Mouse (Mus musculus): ENCODE results near the gene Gas1. TPM values are rescaled to one million over a fixed set of nuclear protein-coding genes. Genes with fewer than 3 reads are reported as not detected.

The Gas1 gene
- total RNA-seq, 2 experiments from 2014 or later: 8.0 to 8.3 TPM

DNA sequence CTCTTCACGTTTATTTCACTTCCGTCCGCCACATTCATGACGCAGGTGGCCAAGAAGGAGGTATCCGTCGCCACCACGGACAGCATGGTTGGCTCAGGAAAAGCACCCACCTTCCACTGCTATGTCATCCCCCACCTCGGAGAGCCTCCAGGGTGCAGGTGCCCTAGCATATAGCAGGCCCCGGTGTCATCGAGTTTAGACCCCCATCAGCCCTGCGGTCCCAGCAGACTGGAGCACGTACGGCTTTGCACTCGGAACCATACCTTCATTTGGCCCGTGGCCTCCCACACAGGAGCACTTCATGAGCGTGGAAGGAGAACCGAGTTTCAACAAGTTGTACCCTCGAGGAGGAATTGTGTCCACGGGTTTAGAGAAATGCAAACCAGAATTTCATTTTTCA is 50.8 kb downstream of the Gas1 start:
- no peak for DNase-seq (ENCODE audit: low spot score in 2 of 2)

DNA sequence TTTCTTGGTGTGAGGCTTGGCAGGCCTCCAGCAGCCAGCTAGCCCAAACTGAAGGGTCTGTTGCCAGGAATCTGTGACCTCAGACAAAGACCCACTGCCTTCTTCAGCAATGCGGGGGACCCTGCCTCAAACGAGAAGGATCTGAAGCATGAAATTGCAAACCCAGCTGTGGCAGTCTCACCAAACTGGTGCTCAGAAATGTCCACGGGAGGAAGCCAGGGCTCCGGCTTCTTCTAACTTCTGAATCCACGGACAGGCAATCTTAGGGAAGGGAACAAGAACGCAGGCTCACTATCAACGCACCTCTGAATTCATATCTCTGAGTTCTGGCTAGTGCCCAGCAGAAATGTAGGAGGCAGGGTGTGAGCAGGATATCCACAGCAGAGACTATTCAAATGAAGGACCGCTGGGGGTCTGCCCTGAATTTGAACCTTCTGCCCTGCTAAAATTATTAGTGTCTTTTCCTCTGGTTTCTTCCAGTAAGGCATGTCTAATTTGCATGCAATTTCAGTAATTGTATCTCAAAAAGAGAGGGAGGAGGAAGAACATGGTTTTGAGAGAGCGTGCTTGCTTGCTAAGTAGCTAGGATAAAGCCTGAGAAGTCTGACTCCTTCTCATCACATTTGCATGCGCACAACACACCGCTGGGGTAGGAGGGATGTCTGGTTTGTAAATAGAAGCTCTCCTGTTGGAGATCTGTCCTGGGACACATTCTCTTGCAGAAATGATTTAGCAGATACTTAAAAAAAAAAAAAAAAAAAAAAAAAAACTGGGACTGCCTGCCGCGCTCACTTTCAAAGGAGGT is 51.5 kb downstream of the Gas1 start:
- DNase-seq (ENCODE audit: low spot score in 2 of 2): no peak
- intact Hi-C loops (cut with DNase I): no loop called here

More for the DNA sequence above, 50.8 kb downstream of the Gas1 start:
- intact Hi-C loops (cut with DNase I): no loop called here

DNA sequence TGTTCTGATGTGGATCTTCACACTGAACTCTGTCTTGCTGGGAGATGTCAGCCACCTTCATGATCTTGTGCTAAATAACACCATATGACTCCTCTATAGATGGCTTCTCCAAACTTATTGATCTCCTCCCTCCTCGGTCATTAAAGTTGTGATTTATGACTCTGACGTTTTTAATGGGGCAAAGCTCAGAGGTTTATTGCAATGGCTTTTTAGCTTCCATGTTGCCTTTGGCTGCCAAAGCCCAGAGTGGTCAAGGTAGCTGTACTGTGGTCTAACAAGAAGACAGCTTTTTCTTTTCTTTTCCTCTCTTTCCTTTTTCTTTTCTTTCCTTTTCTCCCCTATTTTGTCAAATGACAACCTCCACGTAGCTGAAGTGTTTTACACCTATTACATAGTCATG is 52.1 kb downstream of the Gas1 start:
- DNase-seq (ENCODE audit: low spot score in 2 of 2): no peak

DNA sequence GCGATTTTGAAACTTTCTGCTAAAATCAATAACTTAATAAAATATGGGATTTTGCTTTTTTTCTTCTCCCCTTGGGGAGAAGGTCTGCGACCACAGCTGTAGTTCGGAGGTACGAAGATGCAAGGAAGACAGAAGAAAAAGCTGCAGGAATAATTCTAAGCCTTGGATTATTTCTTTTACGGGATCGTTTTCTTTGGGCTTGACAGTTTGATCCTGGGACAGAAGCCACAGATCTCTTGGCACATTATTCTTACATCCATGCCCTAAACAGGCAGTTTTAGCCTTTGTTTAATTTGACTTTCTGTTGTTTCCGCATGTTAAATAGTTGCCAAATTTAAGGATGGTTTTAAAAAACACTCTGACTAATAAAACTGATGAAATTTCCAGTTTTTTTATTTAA is 52.7 kb downstream of the Gas1 start:
- intact Hi-C loops (cut with DNase I): no loop called here
- no peak for DNase-seq (ENCODE audit: low spot score in 2 of 2)

More for the DNA sequence above, 52.1 kb downstream of the Gas1 start:
- intact Hi-C loops (cut with DNase I): no loop called here
